In the genomic region with DNA sequence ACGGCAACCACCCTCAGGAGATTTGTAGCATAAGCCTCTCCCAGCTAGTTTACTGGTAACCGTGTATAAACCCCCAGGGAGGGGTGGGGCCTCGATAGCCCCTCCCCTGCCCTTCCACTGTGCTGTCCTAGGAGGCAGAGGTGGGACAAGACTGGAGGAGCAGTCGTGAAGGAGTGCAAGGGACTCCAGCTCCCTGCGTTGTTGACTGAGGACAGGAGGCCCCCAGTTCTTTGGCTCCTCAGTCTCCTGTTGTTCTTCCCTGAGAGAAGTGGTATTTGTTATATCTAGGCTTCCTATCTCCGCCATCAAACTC, we compare ENCODE assay signal across 8 mouse cellular contexts. TPM values are rescaled to one million over a fixed set of nuclear protein-coding genes. Genes with fewer than 3 reads are reported as not detected.
DNase-seq lines count a peak whose midpoint lies in the region; ATAC-seq lines count a peak whose summit lies in the region.

No protein-coding gene starts in this region.

- peak; percentile 34; the same call in 1 of the 2 replicates for ATAC-seq in intestine, embryonic 15.5 days
- ATAC-seq in erythroid progenitor cell, adult 5-6 weeks (replicated peaks; ENCODE audit: low FRiP score, poor library complexity, severe bottlenecking), result no peak

- no peaks in the 10 kb centered on the region for H3K9me3 ChIP-seq in intestine, embryonic 15.5 days

- H3K27ac ChIP-seq in intestine, embryonic 15.5 days, result no peak overlapping the region

- H3K27me3 ChIP-seq in intestine, embryonic 15.5 days (replicated peaks), result no peaks in the 10 kb centered on the region

- H3K9ac ChIP-seq in intestine, embryonic 15.5 days, result no peak overlapping the region

- H3K4me3 ChIP-seq in intestine, embryonic 15.5 days (replicated peaks), result no peak overlapping the region

- H3K36me3 ChIP-seq in intestine, embryonic 15.5 days, result no peaks in the 10 kb centered on the region

- peak overlapping the region; percentile 26; the same call in 1 of the 2 replicates for H3K4me2 ChIP-seq in intestine, embryonic 15.5 days (replicated peaks)

- peaks cover 7% of the 10 kb centered on the region for H3K4me1 ChIP-seq in intestine, embryonic 15.5 days (replicated peaks)

- 12% methylated on average over 6 of the region's 6 CpGs for WGBS in intestine, embryonic 15.5 days

- peak; percentile 45 to 64 for DNase-seq in kidney, postnatal 4 days
- no peak for DNase-seq in kidney, adult 11 months
- DNase-seq in ZHBTc4 (ENCODE audit: low read depth, low spot score), result peak; percentile 93
- DNase-seq in retina, embryonic 14.5 days (ENCODE audit: low spot score), result peak; percentile 53
- no peak for DNase-seq in right cerebral cortex, adult 18-20 months
- DNase-seq in kidney, adult 18-20 months, result no peak

RNA-seq across cellular contexts. Expression of a gene that starts 58.5 kb away (rescaled TPM):
- polyA plus RNA-seq in intestine, embryonic 15.5 days (2015; fragmentation: Nextera tagmentation; extraction: Ambion mirVana), result 3.3 and 3.7 TPM in 2 replicates
- 19.7 and 20.9 TPM in 2 replicates for total RNA-seq in erythroid progenitor cell, adult 5-6 weeks (2015; ENCODE audit: low replicate concordance)
- total RNA-seq in erythroid progenitor cell, adult 5-6 weeks (2017; ENCODE audit: low replicate concordance), result 25.7 and 33.9 TPM in 2 replicates

Comparison
In these comparisons a context has a peak if more than half of its experiments do, and no peak if none do; other contexts are left out.
1. DNase-seq: peak in kidney, postnatal 4 days (2 of 2), ZHBTc4 (single experiment) and retina, embryonic 14.5 days (single experiment); none in kidney, adult 11 months (single experiment), right cerebral cortex, adult 18-20 months (single experiment) and kidney, adult 18-20 months (single experiment).